Mouse (Mus musculus): ENCODE measurements around the gene Fstl3. TPM values are rescaled to one million over a fixed set of nuclear protein-coding genes. Genes with fewer than 3 reads are reported as not detected.

The Fstl3 gene
- polyA plus RNA-seq, 1 experiment from 2014 or later = 21.7 TPM

GRCm38 (mm10) chr10:79811736-79812637 lies 34.9 kb downstream of the Fstl3 start:
- WGBS = 30% methylated on average over 15 of the region's 15 CpGs
- Histone ChIP-seq H3K27me3 (ENCODE audit: control insufficient read depth, insufficient read depth, low read depth, low read length) (no peaks in the 10 kb centered on the region), H3K4me3 (ENCODE audit: low read length) (no peak overlapping the region), H3K9me3 (ENCODE audit: control insufficient read depth, low read length) (no peaks in the 10 kb centered on the region), H3K4me1 (replicated peaks; ENCODE audit: control insufficient read depth, insufficient read depth, low read length) (no peaks in the 10 kb centered on the region; the same call in 1 of the 2 replicates), H3K4me2 (ENCODE audit: low read depth, low read length) (no peak overlapping the region), H3K9ac (ENCODE audit: low read length) (no peak overlapping the region), H3K27ac (ENCODE audit: low read length) (no peak overlapping the region), H3K36me3 (ENCODE audit: control insufficient read depth, insufficient read depth, low read length) (0 out of 2 replicates have a peak, but pooled peaks cover 2% of the 10 kb centered on the region)
- ATAC-seq (ENCODE audit: low read depth) = peak; percentile 51

GRCm38 (mm10) chr10:79814271-79814842 lies 37.3 kb downstream of the Fstl3 start:
- no peak for ATAC-seq (ENCODE audit: low read depth)
- no peak overlapping the region for H3K27ac ChIP-seq (ENCODE audit: low read length)
- H3K4me2 ChIP-seq (ENCODE audit: low read depth, low read length) = no peak overlapping the region

GRCm38 (mm10) chr10:79815671-79816494 lies 38.8 kb downstream of the Fstl3 start:
- 90% methylated on average over 12 of the region's 12 CpGs for WGBS
- ATAC-seq (ENCODE audit: low read depth) = no peak
- Histone ChIP-seq H3K4me2 (ENCODE audit: low read depth, low read length) (no peak overlapping the region), H3K27ac (ENCODE audit: low read length) (no peak overlapping the region), H3K36me3 (ENCODE audit: control insufficient read depth, insufficient read depth, low read length) (no peaks in the 10 kb centered on the region), H3K27me3 (ENCODE audit: control insufficient read depth, insufficient read depth, low read depth, low read length) (no peaks in the 10 kb centered on the region), H3K4me3 (ENCODE audit: low read length) (no peak overlapping the region), H3K4me1 (replicated peaks; ENCODE audit: control insufficient read depth, insufficient read depth, low read length) (peaks cover 3% of the 10 kb centered on the region; the same call in 1 of the 2 replicates), H3K9me3 (ENCODE audit: control insufficient read depth, low read length) (no peaks in the 10 kb centered on the region), H3K9ac (ENCODE audit: low read length) (no peak overlapping the region)

More at GRCm38 (mm10) chr10:79814271-79814842, 37.3 kb downstream of the Fstl3 start:
- Histone ChIP-seq H3K9ac (ENCODE audit: low read length) (no peak overlapping the region), H3K4me1 (replicated peaks; ENCODE audit: control insufficient read depth, insufficient read depth, low read length) (no peaks in the 10 kb centered on the region), H3K27me3 (ENCODE audit: control insufficient read depth, insufficient read depth, low read depth, low read length) (no peaks in the 10 kb centered on the region), H3K36me3 (ENCODE audit: control insufficient read depth, insufficient read depth, low read length) (0 out of 2 replicates have a peak, but pooled peaks cover 2% of the 10 kb centered on the region), H3K4me3 (ENCODE audit: low read length) (no peak overlapping the region), H3K9me3 (ENCODE audit: control insufficient read depth, low read length) (no peaks in the 10 kb centered on the region)
- WGBS = 77% methylated on average over 5 of the region's 5 CpGs

- no peak overlapping the region for H3K4me2 ChIP-seq (ENCODE audit: low read depth, low read length)
- 83% methylated on average over 2 of the region's 2 CpGs for WGBS
- no peaks in the 10 kb centered on the region for H3K27me3 ChIP-seq (ENCODE audit: control insufficient read depth, insufficient read depth, low read depth, low read length)
- no peak overlapping the region for H3K27ac ChIP-seq (ENCODE audit: low read length)
- H3K9ac ChIP-seq (ENCODE audit: low read length) = no peak overlapping the region
- H3K4me1 ChIP-seq (replicated peaks; ENCODE audit: control insufficient read depth, insufficient read depth, low read length) = peaks cover 3% of the 10 kb centered on the region; the same call in 1 of the 2 replicates
- no peaks in the 10 kb centered on the region for H3K9me3 ChIP-seq (ENCODE audit: control insufficient read depth, low read length)
- no peaks in the 10 kb centered on the region for H3K36me3 ChIP-seq (ENCODE audit: control insufficient read depth, insufficient read depth, low read length)
- no peak overlapping the region for H3K4me3 ChIP-seq (ENCODE audit: low read length)
- no peak for ATAC-seq (ENCODE audit: low read depth)
Measured at GRCm38 (mm10) chr10:79817111-79817510, 40.0 kb downstream of the Fstl3 start.

- ATAC-seq (ENCODE audit: low read depth) = no peak
- WGBS = 52% methylated on average over 4 of the region's 4 CpGs
- Histone ChIP-seq H3K36me3 (ENCODE audit: control insufficient read depth, insufficient read depth, low read length) (no peaks in the 10 kb centered on the region), H3K9me3 (ENCODE audit: control insufficient read depth, low read length) (no peaks in the 10 kb centered on the region), H3K27ac (ENCODE audit: low read length) (no peak overlapping the region), H3K9ac (ENCODE audit: low read length) (no peak overlapping the region), H3K4me3 (ENCODE audit: low read length) (no peak overlapping the region), H3K4me1 (replicated peaks; ENCODE audit: control insufficient read depth, insufficient read depth, low read length) (peaks cover 3% of the 10 kb centered on the region; the same call in 1 of the 2 replicates), H3K4me2 (ENCODE audit: low read depth, low read length) (no peak overlapping the region), H3K27me3 (ENCODE audit: control insufficient read depth, insufficient read depth, low read depth, low read length) (no peaks in the 10 kb centered on the region)
Measured at GRCm38 (mm10) chr10:79818225-79818624, 41.2 kb downstream of the Fstl3 start.

DNA sequence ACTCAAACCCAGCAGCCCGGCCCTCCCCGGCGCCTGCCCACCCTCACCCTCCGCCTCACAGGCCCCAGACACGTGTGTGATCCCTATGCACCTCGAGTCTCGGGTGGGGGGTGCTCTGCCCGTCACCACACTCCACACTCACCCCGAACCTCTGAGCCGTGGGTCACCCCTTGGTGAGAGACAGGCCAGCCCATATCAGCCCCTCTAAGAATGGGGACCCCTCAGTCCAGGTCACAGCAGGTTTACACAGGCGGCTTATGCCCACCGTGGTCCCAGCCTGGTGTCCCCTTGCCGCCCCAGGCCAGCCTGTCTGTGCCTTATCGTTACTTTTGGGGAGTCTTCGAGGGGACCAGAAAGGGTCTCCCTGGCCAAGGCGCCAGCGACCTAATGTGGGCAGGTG lies 42.5 kb downstream of the Fstl3 start:
- Histone ChIP-seq H3K27me3 (ENCODE audit: control insufficient read depth, insufficient read depth, low read depth, low read length) (no peaks in the 10 kb centered on the region), H3K9ac (ENCODE audit: low read length) (no peak overlapping the region), H3K4me3 (ENCODE audit: low read length) (no peak overlapping the region), H3K9me3 (ENCODE audit: control insufficient read depth, low read length) (no peaks in the 10 kb centered on the region), H3K36me3 (ENCODE audit: control insufficient read depth, insufficient read depth, low read length) (no peaks in the 10 kb centered on the region), H3K4me1 (replicated peaks; ENCODE audit: control insufficient read depth, insufficient read depth, low read length) (peaks cover 6% of the 10 kb centered on the region; the same call in 1 of the 2 replicates), H3K4me2 (ENCODE audit: low read depth, low read length) (no peak overlapping the region), H3K27ac (ENCODE audit: low read length) (no peak overlapping the region)
- no peak for ATAC-seq (ENCODE audit: low read depth)
- 90% methylated on average over 17 of the region's 17 CpGs for WGBS

DNA sequence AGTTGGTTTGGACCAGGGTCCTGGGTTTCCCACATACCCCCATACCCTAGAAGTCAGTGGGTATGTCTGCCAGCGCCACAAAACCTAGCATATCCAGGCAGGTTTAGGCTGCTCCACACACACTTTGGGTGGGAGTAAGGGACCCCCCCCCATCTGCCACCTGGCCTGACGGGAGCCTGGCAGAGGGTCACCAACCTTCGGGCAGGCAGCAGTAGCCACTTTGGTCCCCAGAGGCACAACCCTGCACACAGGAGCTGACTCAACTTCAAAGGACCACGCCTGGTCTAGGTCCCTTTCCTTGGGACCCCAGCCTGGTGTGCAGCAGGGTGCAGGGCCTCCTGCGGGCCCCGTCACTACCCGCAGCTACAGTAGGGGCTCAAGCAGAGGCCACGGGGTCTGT lies 43.2 kb downstream of the Fstl3 start:
- no peak overlapping the region for H3K4me3 ChIP-seq (ENCODE audit: low read length)
- H3K4me1 ChIP-seq (replicated peaks; ENCODE audit: control insufficient read depth, insufficient read depth, low read length) = peaks cover 6% of the 10 kb centered on the region; the same call in 1 of the 2 replicates
- H3K9ac ChIP-seq (ENCODE audit: low read length) = peak overlapping the region; percentile 28; the same call in 1 of the 2 replicates
- H3K9me3 ChIP-seq (ENCODE audit: control insufficient read depth, low read length) = no peaks in the 10 kb centered on the region
- no peak for ATAC-seq (ENCODE audit: low read depth)
- no peaks in the 10 kb centered on the region for H3K36me3 ChIP-seq (ENCODE audit: control insufficient read depth, insufficient read depth, low read length)
- no peaks in the 10 kb centered on the region for H3K27me3 ChIP-seq (ENCODE audit: control insufficient read depth, insufficient read depth, low read depth, low read length)
- H3K4me2 ChIP-seq (ENCODE audit: low read depth, low read length) = no peak overlapping the region
- H3K27ac ChIP-seq (ENCODE audit: low read length) = peak overlapping the region; percentile 68
- 78% methylated on average over 8 of the region's 8 CpGs for WGBS

GRCm38 (mm10) chr10:79820782-79821181 lies 43.7 kb downstream of the Fstl3 start, which contains the start of gene Misp:
TSS of gene Misp (plus strand) at chr10:79820989.
- no peak within 1 kb of the TSS for H3K4me2 ChIP-seq (ENCODE audit: low read depth, low read length)
- peak within 1 kb of the TSS; percentile 68 for H3K27ac ChIP-seq (ENCODE audit: low read length)
- peak; percentile 47 for ATAC-seq (ENCODE audit: low read depth)
- no peaks in the 10 kb centered on the region for H3K9me3 ChIP-seq (ENCODE audit: control insufficient read depth, low read length)
- no peak within 1 kb of the TSS for H3K4me3 ChIP-seq (ENCODE audit: low read length)
- no peaks in the 10 kb centered on the region for H3K27me3 ChIP-seq (ENCODE audit: control insufficient read depth, insufficient read depth, low read depth, low read length)
- H3K4me1 ChIP-seq (replicated peaks; ENCODE audit: control insufficient read depth, insufficient read depth, low read length) = peaks cover 6% of the 10 kb centered on the region; the same call in 1 of the 2 replicates
- peak within 1 kb of the TSS; percentile 28; the same call in 1 of the 2 replicates for H3K9ac ChIP-seq (ENCODE audit: low read length)
- 57% methylated on average over 11 of the region's 11 CpGs for WGBS
- no peaks in the 10 kb centered on the region for H3K36me3 ChIP-seq (ENCODE audit: control insufficient read depth, insufficient read depth, low read length)
